Mouse (Mus musculus) liver, postnatal 0 days (tissue): ENCODE measurements at regions not wholly inside any gene's neighbourhood (a gene's known extent, or its start where the extent isn't known, plus 50 kb on each side); places are given as distances from the start of the nearest gene placed in this dataset.

ENCODE experiments used
- CTCF ChIP-seq: sonication (generic); IDR thresholded peaks from 2 replicates; pipeline ENCODE4 v1.5.1; 2016; ENCODE audit warnings: antibody characterized with exemption, low read depth
- EP300 ChIP-seq: IDR thresholded peaks from 2 replicates; pipeline ENCODE4 v1.6.1; 2016; ENCODE audit warnings: antibody characterized with exemption, low read depth, mild to moderate bottlenecking

- no peak for TF ChIP-seq CTCF
- TF ChIP-seq EP300 = no peak
Observed at GRCm38 (mm10) chr5:100221005-100221583, 61.5 kb upstream of the Tmem150c start.
